Mouse (Mus musculus) olfactory bulb, adult 2 months (tissue): ENCODE results near the gene Fra10ac1.

Source experiments
- CTCF ChIP-seq: fragments of 200-500 bp; IDR thresholded peaks from 2 replicates; pipeline ENCODE4 v1.5.1; 2012; ENCODE audit warnings: low read depth, mild to moderate bottlenecking, low read length, moderate library complexity; ENCODE audit not compliant: insufficient read depth
- POLR2A ChIP-seq: fragments of 200-500 bp; IDR thresholded peaks from 2 replicates; pipeline ENCODE4 v1.6.1; 2012; ENCODE audit warnings: mild to moderate bottlenecking, low read depth, low read length, moderate library complexity; ENCODE audit not compliant: insufficient read depth

DNA sequence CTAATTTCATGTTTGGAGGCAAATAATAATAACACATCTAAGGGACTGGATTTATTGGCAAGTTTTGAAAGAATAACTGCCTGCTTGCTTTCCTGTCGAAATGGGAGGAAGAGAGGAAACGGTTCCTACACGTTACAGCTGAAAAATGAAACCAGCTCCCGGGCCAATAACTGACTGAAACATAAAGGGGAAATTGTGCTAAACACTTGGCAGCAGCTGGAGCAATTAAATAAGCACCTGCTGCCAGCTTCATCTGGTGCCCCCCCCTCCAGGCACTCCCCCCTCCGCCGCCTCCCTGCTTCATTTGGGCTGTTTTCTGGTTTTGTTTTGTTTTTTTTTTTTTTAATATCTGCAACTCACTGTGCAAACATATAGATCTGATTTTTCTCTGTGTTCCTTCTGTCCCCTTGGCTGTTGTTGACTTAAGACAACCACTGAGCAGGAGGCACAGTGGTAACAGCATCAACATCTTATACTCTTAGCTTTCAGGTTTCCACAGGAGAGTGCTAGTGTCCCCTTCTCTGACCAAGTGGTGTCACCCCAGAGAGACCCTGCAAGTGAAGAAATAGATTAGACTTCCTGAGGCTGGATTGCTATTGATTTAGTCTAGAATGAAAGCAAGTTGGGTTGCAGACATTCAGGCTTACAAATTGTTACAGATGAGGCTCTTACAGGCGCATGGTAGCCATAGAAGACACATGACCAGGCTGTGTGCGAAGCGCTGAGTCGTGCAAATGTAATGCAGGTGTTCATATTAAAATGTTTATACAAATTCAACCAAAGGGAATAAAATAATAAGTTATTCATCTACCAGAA is 21.6 kb upstream of the Fra10ac1 start:
- TF ChIP-seq CTCF: no peak
- no peak for TF ChIP-seq POLR2A
